Mouse (Mus musculus): ENCODE data around the gene Gdpgp1.

- TF ChIP-seq POLR2A (IDR thresholded peaks at IDR 0.05; ENCODE audit: borderline replicate concordance, control insufficient read depth, low read depth, low read length) (no peak), CTCF (IDR thresholded peaks at IDR 0.05; ENCODE audit: control insufficient read depth, insufficient read depth, low read length) (no peak)
Observed at GRCm38 (mm10) chr7:80252437-80252836, 19.8 kb downstream of the Gdpgp1 start.

Data from bone marrow, adult 2 months (tissue).